Mouse (Mus musculus) myocyte (in vitro differentiated cells): ENCODE measurements around the gene Rbm5. TPM values are rescaled to one million over a fixed set of nuclear protein-coding genes. Genes with fewer than 3 reads are reported as not detected.

Source experiments
- H3K27me3 ChIP-seq: one replicate; pipeline ENCODE4 v1.6.1; 2011; ENCODE audit not compliant: control insufficient read depth, insufficient read depth, insufficient read length
- H3K36me3 ChIP-seq: one replicate; pipeline ENCODE4 v1.6.1; 2011; ENCODE audit not compliant: control insufficient read depth, insufficient read depth
- H3K4me2 ChIP-seq: one replicate; pipeline ENCODE4 v1.6.1; 2011; ENCODE audit warnings: low read depth, control low read depth
- H3K4me3 ChIP-seq: one replicate; pipeline ENCODE4 v1.5.1; 2011; ENCODE audit warnings: mild to moderate bottlenecking, control low read depth, moderate library complexity
- H3K79me2 ChIP-seq: one replicate; pipeline ENCODE4 v1.6.1; 2011; ENCODE audit not compliant: control insufficient read depth, insufficient read depth
- H3ac ChIP-seq: one replicate; pipeline ENCODE4 v1.6.1; 2011; ENCODE audit not compliant: control insufficient read depth, insufficient read length
- CEBPB ChIP-seq: IDR thresholded peaks from 2 replicates; pipeline ENCODE4 v1.6.1; 2011; ENCODE audit warnings: mild to moderate bottlenecking, moderate library complexity; ENCODE audit not compliant: poor library complexity, insufficient read depth, severe bottlenecking
- E2F4 ChIP-seq: IDR thresholded peaks from one replicate; pipeline ENCODE4 v1.6.1; 2011; ENCODE audit warnings: mild to moderate bottlenecking, control low read depth, moderate library complexity; ENCODE audit not compliant: insufficient read depth
- MAX ChIP-seq: IDR thresholded peaks from one replicate; pipeline ENCODE4 v1.6.1; 2011; ENCODE audit warnings: low read depth, mild to moderate bottlenecking, control low read depth
- MYOD1 ChIP-seq, 3 experiments: IDR thresholded peaks; one replicate each; pipeline ENCODE4 v1.6.1; 2011; ENCODE audit warnings: control low read depth in 2 of 3, low read depth in 2 of 3, mild to moderate bottlenecking in 2 of 3, moderate library complexity in 1 of 3; ENCODE audit not compliant: insufficient read length in 2 of 3, control insufficient read depth in 1 of 3
- MYOG ChIP-seq, 3 experiments: IDR thresholded peaks; one replicate each; pipeline ENCODE4 v1.6.1; 2011; ENCODE audit warnings: control low read depth in 2 of 3, low read depth in 2 of 3, mild to moderate bottlenecking in 2 of 3; ENCODE audit not compliant: insufficient read length in 2 of 3, control insufficient read depth in 1 of 3, insufficient read depth in 1 of 3
- POLR2A ChIP-seq: IDR thresholded peaks from one replicate; pipeline ENCODE4 v1.6.1; 2011; ENCODE audit warnings: low read depth, mild to moderate bottlenecking, control low read depth, moderate library complexity; ENCODE audit not compliant: insufficient read length
- POLR2AphosphoS2 ChIP-seq: IDR thresholded peaks from one replicate; pipeline ENCODE4 v1.6.1; 2011; ENCODE audit warnings: low read depth, control low read depth; ENCODE audit not compliant: insufficient read length
- REST ChIP-seq: IDR thresholded peaks from one replicate; pipeline ENCODE4 v1.6.1; 2011; ENCODE audit warnings: mild to moderate bottlenecking, control low read depth, moderate library complexity; ENCODE audit not compliant: insufficient read depth, insufficient read length
- SRF ChIP-seq: IDR thresholded peaks from one replicate; pipeline ENCODE4 v1.6.1; 2011; ENCODE audit warnings: low read depth; ENCODE audit not compliant: control insufficient read depth, insufficient read length
- TCF12 ChIP-seq: IDR thresholded peaks from one replicate; pipeline ENCODE4 v1.6.1; 2011; ENCODE audit warnings: mild to moderate bottlenecking, control low read depth; ENCODE audit not compliant: poor library complexity, insufficient read depth, severe bottlenecking
- TCF3 ChIP-seq: IDR thresholded peaks from one replicate; pipeline ENCODE4 v1.6.1; 2011; ENCODE audit warnings: low read depth, control low read depth; ENCODE audit not compliant: insufficient read length
- USF1 ChIP-seq: IDR thresholded peaks from one replicate; pipeline ENCODE4 v1.6.1; 2011; ENCODE audit warnings: low read depth, mild to moderate bottlenecking, control low read depth, moderate library complexity
- polyA plus RNA-seq: library from polyadenylated mRNA; unstranded; fragments of >200 nt; fragmentation: generic; extraction: Trizol; gene quantifications from one replicate; pipeline ENCODE4 v1.2.1, GENCODE M21; 2012; ENCODE audit warnings: missing spikeins

Gene Rbm5
- polyA plus RNA-seq, 1 experiment: 37.6 TPM

DNA sequence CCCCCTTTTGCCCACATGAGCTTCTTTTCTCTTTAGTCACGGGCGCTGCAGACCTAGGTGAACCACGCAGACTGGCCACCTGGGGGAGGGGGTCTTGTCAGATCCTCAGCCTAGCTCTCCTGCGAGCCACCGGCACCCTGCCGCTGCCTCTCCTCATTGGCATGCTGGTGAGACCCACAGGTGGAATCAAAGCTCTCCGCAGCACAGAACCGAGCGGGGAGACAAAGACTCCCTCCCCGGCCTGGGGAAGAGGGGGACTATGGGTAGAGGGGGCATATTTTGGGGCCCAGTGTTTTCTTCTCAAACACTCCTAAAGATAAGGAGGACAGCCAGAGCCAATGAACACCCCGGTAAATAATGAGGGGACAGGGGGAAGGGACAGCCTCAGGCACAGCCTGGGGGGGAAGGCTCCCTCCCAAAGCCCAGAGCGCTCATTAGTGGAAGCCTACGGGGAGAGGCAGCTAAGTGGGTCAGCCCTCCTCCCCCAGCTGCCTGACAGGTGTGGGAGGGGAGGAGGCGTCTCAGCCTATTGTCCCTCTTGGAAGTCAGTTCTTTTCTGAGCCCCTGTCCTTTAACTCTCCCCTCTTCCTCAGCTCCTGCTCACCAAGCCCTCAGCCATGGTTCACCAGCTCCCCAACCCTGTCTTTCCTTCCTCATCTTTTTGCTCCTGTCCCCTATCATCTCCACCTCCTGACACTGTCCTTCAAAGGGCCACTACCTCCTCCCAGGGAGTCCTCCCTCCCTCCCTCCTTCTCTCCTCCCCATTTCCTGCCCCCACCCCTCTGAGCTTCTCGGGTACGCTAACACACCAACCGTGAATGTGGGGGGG, 35.2 kb downstream of the Rbm5 start:
- Histone ChIP-seq H3K27me3 (peaks cover 17% of the 10 kb centered on the region), H3K4me2 (peak overlapping the region; percentile 12), H3K36me3 (peaks cover 8% of the 10 kb centered on the region), H3K4me3 (no peak overlapping the region), H3K79me2 (no peaks in the 10 kb centered on the region), H3ac (no peak overlapping the region)
- no peak for TF ChIP-seq POLR2A
- no peak for TF ChIP-seq POLR2AphosphoS2
- no peak for TF ChIP-seq USF1
- TF ChIP-seq MYOG (IDR thresholded peaks at IDR 0.05; ENCODE audit: control insufficient read depth in 1 of 3, insufficient read depth in 1 of 3, insufficient read length in 2 of 3, low read depth in 2 of 3): no peak
- no peak for TF ChIP-seq TCF12
- no peak for TF ChIP-seq MAX

- no peak for TF ChIP-seq TCF12
- no peak for TF ChIP-seq POLR2A
- TF ChIP-seq SRF: no peak
- no peak for TF ChIP-seq MAX
- no peak for TF ChIP-seq CEBPB
- no peak for TF ChIP-seq E2F4
- TF ChIP-seq MYOD1 (IDR thresholded peaks at IDR 0.05; ENCODE audit: control insufficient read depth in 1 of 3, insufficient read length in 2 of 3, low read depth in 2 of 3): no peak
- no peak for TF ChIP-seq REST
- TF ChIP-seq MYOG (IDR thresholded peaks at IDR 0.05; ENCODE audit: control insufficient read depth in 1 of 3, insufficient read depth in 1 of 3, insufficient read length in 2 of 3, low read depth in 2 of 3): no peak
- TF ChIP-seq POLR2AphosphoS2: no peak
- H3ac ChIP-seq: no peak overlapping the region
- peaks cover under 1% of the 10 kb centered on the region for H3K36me3 ChIP-seq
- no peak overlapping the region for H3K4me3 ChIP-seq
- peaks cover 17% of the 10 kb centered on the region for H3K27me3 ChIP-seq
- no peak overlapping the region for H3K4me2 ChIP-seq
- no peaks in the 10 kb centered on the region for H3K79me2 ChIP-seq
These were observed 36.2 kb downstream of the Rbm5 start for GRCm38 (mm10) chr9:107734567-107734971.

- Histone ChIP-seq H3K4me3 (no peak overlapping the region), H3ac (no peak overlapping the region), H3K4me2 (no peak overlapping the region), H3K36me3 (no peaks in the 10 kb centered on the region), H3K79me2 (no peaks in the 10 kb centered on the region), H3K27me3 (no peaks in the 10 kb centered on the region)
- TF ChIP-seq MAX: no peak
- no peak for TF ChIP-seq E2F4
- TF ChIP-seq TCF3: no peak
- TF ChIP-seq REST: no peak
- no peak for TF ChIP-seq MYOD1 (IDR thresholded peaks at IDR 0.05; ENCODE audit: control insufficient read depth in 1 of 3, insufficient read length in 2 of 3, low read depth in 2 of 3)
- TF ChIP-seq MYOG (IDR thresholded peaks at IDR 0.05; ENCODE audit: control insufficient read depth in 1 of 3, insufficient read depth in 1 of 3, insufficient read length in 2 of 3, low read depth in 2 of 3): no peak
- no peak for TF ChIP-seq TCF12
- no peak for TF ChIP-seq CEBPB
- TF ChIP-seq POLR2A: no peak
- TF ChIP-seq POLR2AphosphoS2: no peak
- TF ChIP-seq SRF: no peak
- no peak for TF ChIP-seq USF1
These were observed 41.1 kb downstream of the Rbm5 start for GRCm38 (mm10) chr9:107729709-107730108.

DNA sequence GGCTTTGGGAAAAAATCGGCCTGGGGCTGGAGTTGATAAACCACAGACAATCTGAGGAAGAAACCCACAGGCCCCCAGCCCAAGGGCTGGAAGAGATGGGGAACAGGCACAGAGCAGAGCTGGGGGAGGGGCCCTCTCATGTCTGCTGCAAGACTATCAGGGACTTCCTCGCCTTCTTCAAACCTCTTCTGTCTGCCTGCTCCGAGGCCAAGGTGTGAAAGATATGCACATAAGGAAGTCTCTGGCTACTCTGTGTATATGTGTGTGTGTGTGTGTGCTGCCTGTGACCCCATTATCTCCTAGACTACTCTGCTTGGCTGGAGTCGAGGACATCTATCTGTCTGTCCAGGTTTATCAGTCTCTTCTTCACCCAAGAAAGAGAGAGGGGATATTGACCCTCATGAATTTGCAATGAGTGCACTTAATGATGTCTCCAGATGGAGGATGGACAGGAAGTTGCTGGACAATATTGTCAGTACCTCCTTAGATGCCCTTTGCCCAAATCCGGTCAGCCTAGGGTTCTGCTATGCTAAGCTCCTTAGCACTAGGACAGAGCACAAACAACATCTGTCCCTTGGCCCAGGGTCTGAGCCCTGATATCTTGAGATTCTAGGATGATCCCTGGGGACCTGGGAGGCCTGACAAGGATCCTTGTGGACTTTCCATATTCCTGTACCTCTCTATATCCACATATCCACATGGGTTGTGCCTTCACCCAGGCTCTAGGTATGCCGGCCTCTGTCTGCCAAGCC, 41.7 kb downstream of the Rbm5 start:
- H3ac ChIP-seq: no peak overlapping the region
- no peaks in the 10 kb centered on the region for H3K79me2 ChIP-seq
- TF ChIP-seq CEBPB: no peak
- TF ChIP-seq POLR2AphosphoS2: no peak
- TF ChIP-seq REST: no peak
- no peak for TF ChIP-seq SRF
- TF ChIP-seq MAX: no peak
- no peak for TF ChIP-seq MYOD1 (IDR thresholded peaks at IDR 0.05; ENCODE audit: control insufficient read depth in 1 of 3, insufficient read length in 2 of 3, low read depth in 2 of 3)
- H3K27me3 ChIP-seq: no peaks in the 10 kb centered on the region
- no peaks in the 10 kb centered on the region for H3K36me3 ChIP-seq
- no peak overlapping the region for H3K4me2 ChIP-seq
- no peak overlapping the region for H3K4me3 ChIP-seq

DNA sequence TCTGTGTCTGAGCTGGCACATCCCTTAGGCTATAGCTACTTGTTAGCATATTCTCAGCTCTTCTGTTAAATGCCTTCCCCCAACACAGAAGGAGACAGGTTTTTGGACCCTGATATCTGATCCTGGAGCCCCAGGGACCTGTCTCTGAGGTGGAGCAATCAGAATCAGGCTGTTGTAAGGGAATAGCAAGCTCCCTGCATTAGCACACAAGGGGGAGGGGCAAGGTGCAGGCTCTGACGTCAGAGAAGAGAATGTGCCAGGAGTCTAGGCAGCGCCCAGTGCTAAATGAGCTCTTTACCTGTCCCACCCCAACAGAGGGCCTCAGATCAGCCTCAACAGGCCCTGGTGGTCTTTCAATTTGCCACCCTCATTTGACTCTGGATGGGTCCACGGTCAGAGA, 43.8 kb downstream of the Rbm5 start:
- H3K4me3 ChIP-seq: no peak overlapping the region
- no peaks in the 10 kb centered on the region for H3K27me3 ChIP-seq
- H3K79me2 ChIP-seq: no peaks in the 10 kb centered on the region
- TF ChIP-seq CEBPB (no peak), MAX (no peak), REST (no peak), TCF12 (no peak), E2F4 (no peak)
- no peak overlapping the region for H3K4me2 ChIP-seq
- H3ac ChIP-seq: no peak overlapping the region
- H3K36me3 ChIP-seq: no peaks in the 10 kb centered on the region
